Comparison of ENCODE assay signal across 8 mouse cellular contexts in the genomic region with DNA sequence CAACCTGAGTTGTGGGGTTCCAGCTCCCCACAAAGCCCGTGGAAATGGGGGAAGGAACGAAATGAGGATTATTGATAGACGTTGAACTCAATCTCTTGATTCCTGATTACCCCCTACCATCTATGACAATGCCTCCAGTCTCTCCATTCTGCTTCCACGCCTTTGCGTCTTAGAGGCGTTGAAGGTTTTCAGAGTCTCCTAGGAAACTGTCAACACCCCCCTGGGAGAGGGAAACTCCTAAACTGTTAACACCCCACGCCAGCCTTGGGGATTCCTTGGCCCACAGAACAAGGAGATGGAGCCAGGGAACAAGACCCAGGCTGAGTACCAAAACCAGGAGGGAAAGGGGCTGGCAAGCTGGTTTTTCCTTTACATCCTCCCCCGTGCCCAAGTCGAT. TPM values are rescaled to one million over a fixed set of nuclear protein-coding genes. Genes with fewer than 3 reads are reported as not detected.
DNase-seq lines count a peak whose midpoint lies in the region; ATAC-seq and TF ChIP-seq lines count a peak whose summit lies in the region.

No protein-coding gene starts in this region.

- no peak for TF ChIP-seq CTCF in cortical plate, adult 2 months (IDR thresholded peaks at IDR 0.05; ENCODE audit: extremely low read depth, insufficient read depth, low read length)

- H3K27ac ChIP-seq in kidney, embryonic 14.5 days (ENCODE audit: low read depth, low read length), result no peak overlapping the region
- peak overlapping the region; percentile 57; the same call in 1 of the 2 replicates for H3K27ac ChIP-seq in cortical plate, adult 2 months (ENCODE audit: insufficient read depth, low read length)
- H3K27ac ChIP-seq in hindbrain, embryonic 11.5 days (ENCODE audit: low read depth, low read length), result no peak overlapping the region
- peak overlapping the region; percentile 83 for H3K27ac ChIP-seq in midbrain, embryonic 16.5 days (ENCODE audit: low read length)

- TF ChIP-seq POLR2A in cortical plate, adult 2 months (IDR thresholded peaks at IDR 0.05; ENCODE audit: extremely low read depth, insufficient read depth, low read length), result no peak

- no peaks in the 10 kb centered on the region for H3K9me3 ChIP-seq in kidney, embryonic 14.5 days (ENCODE audit: control insufficient read depth, low read length)
- no peaks in the 10 kb centered on the region for H3K9me3 ChIP-seq in hindbrain, embryonic 11.5 days (ENCODE audit: control insufficient read depth, low read length)
- no peaks in the 10 kb centered on the region for H3K9me3 ChIP-seq in midbrain, embryonic 16.5 days (replicated peaks; ENCODE audit: control insufficient read depth, low read length, poor library complexity, severe bottlenecking)

- no peak overlapping the region for H3K9ac ChIP-seq in kidney, embryonic 14.5 days (ENCODE audit: low read depth, low read length)
- H3K9ac ChIP-seq in hindbrain, embryonic 11.5 days (ENCODE audit: low read depth, low read length), result peak overlapping the region; percentile 88
- H3K9ac ChIP-seq in midbrain, embryonic 16.5 days (ENCODE audit: low read depth, low read length), result peak overlapping the region; percentile 94

- peak overlapping the region; percentile 82 for H3K4me2 ChIP-seq in kidney, embryonic 14.5 days (replicated peaks; ENCODE audit: low read depth, low read length)
- peak overlapping the region; percentile 97 for H3K4me2 ChIP-seq in hindbrain, embryonic 11.5 days (replicated peaks; ENCODE audit: low read depth, low read length)
- peak overlapping the region; percentile 83 for H3K4me2 ChIP-seq in midbrain, embryonic 16.5 days (ENCODE audit: low read length)

- no peak for DNase-seq in kidney, postnatal 25 days
- no peak for DNase-seq in hindbrain, embryonic 11.5 days (ENCODE audit: low spot score)
- DNase-seq in urinary bladder, postnatal 14 days (ENCODE audit: low spot score), result no peak
- DNase-seq in yolk sac, embryonic 10.5 days (ENCODE audit: low spot score), result no peak

- H3K27me3 ChIP-seq in kidney, embryonic 14.5 days (ENCODE audit: control insufficient read depth, insufficient read depth, low read length), result peaks cover 32% of the 10 kb centered on the region
- H3K27me3 ChIP-seq in hindbrain, embryonic 11.5 days (ENCODE audit: control insufficient read depth, insufficient read depth, low read length), result peaks cover 4% of the 10 kb centered on the region; the same call in 1 of the 2 replicates
- H3K27me3 ChIP-seq in midbrain, embryonic 16.5 days (ENCODE audit: control insufficient read depth, insufficient read depth, low read depth, low read length), result no peaks in the 10 kb centered on the region

- no peaks in the 10 kb centered on the region for H3K36me3 ChIP-seq in kidney, embryonic 14.5 days (ENCODE audit: control insufficient read depth, insufficient read depth, low read length)
- H3K36me3 ChIP-seq in hindbrain, embryonic 11.5 days (ENCODE audit: control insufficient read depth, insufficient read depth, low read length), result no peaks in the 10 kb centered on the region
- H3K36me3 ChIP-seq in midbrain, embryonic 16.5 days (ENCODE audit: control insufficient read depth, insufficient read depth, low read length), result no peaks in the 10 kb centered on the region

- WGBS in kidney, embryonic 14.5 days, result 17% methylated on average over 9 of the region's 9 CpGs
- 8% methylated on average over 9 of the region's 9 CpGs for WGBS in hindbrain, embryonic 11.5 days
- WGBS in midbrain, embryonic 16.5 days, result 4% methylated on average over 9 of the region's 9 CpGs

- no peak for ATAC-seq in kidney, embryonic 14.5 days (ENCODE audit: low FRiP score, low TSS enrichment)
- peak; percentile 38 for ATAC-seq in hindbrain, embryonic 11.5 days (ENCODE audit: low FRiP score)
- ATAC-seq in midbrain, embryonic 16.5 days, result peak; percentile 15; the same call in 1 of the 2 replicates
- no peak for ATAC-seq in monocyte, adult 5-6 weeks (replicated peaks; ENCODE audit: insufficient number of reproducible peaks, low FRiP score, low TSS enrichment, poor library complexity, severe bottlenecking)

- H3K4me1 ChIP-seq in kidney, embryonic 14.5 days (ENCODE audit: control insufficient read depth, insufficient read depth, low read length), result peaks cover 14% of the 10 kb centered on the region; the same call in 1 of the 2 replicates
- H3K4me1 ChIP-seq in cortical plate, adult 2 months (ENCODE audit: control insufficient read depth, insufficient read depth, low read length), result peaks cover 3% of the 10 kb centered on the region; the same call in 1 of the 2 replicates
- H3K4me1 ChIP-seq in hindbrain, embryonic 11.5 days (replicated peaks; ENCODE audit: control insufficient read depth, insufficient read depth, low read length), result peaks cover 5% of the 10 kb centered on the region; the same call in 1 of the 2 replicates
- peaks cover 34% of the 10 kb centered on the region for H3K4me1 ChIP-seq in midbrain, embryonic 16.5 days (ENCODE audit: control insufficient read depth, insufficient read depth, low read length)

- H3K4me3 ChIP-seq in kidney, embryonic 14.5 days (ENCODE audit: low read length), result no peak overlapping the region
- peak overlapping the region; percentile 62 for H3K4me3 ChIP-seq in cortical plate, adult 2 months (ENCODE audit: insufficient read depth, low read length)
- peak overlapping the region; percentile 61 for H3K4me3 ChIP-seq in hindbrain, embryonic 11.5 days (ENCODE audit: low read depth, low read length)
- peak overlapping the region; percentile 78 for H3K4me3 ChIP-seq in midbrain, embryonic 16.5 days (ENCODE audit: low read depth, low read length)

RNA-seq across cellular contexts. Expression of a gene that starts 0.4 kb away (rescaled TPM):
- 0.45 and 0.69 TPM in 2 replicates for polyA plus RNA-seq in kidney, embryonic 14.5 days (2014; fragmentation: Nextera tagmentation; extraction: Ambion mirVana)
- polyA plus RNA-seq in cortical plate, adult 2 months (2012; rRNA removed), result 58.6 and 61.5 TPM in 2 replicates
- 7.0 and 7.9 TPM in 2 replicates for polyA plus RNA-seq in hindbrain, embryonic 11.5 days (2014; fragmentation: Nextera tagmentation; extraction: Ambion mirVana)
- 68.3 and 69.2 TPM in 2 replicates for polyA plus RNA-seq in midbrain, embryonic 16.5 days (2015; fragmentation: Nextera tagmentation; extraction: Ambion mirVana)
- total RNA-seq in monocyte, adult 5-6 weeks (2017), result not detected in 3 replicates

RNA-seq across cellular contexts. Expression of a gene that starts 42.0 kb away (rescaled TPM):
- 28.4 and 41.0 TPM in 2 replicates for polyA plus RNA-seq in kidney, embryonic 14.5 days (2014; fragmentation: Nextera tagmentation; extraction: Ambion mirVana)
- 22.0 and 23.2 TPM in 2 replicates for polyA plus RNA-seq in cortical plate, adult 2 months (2012; rRNA removed)
- polyA plus RNA-seq in hindbrain, embryonic 11.5 days (2014; fragmentation: Nextera tagmentation; extraction: Ambion mirVana), result 44.7 and 46.8 TPM in 2 replicates
- 33.7 and 34.0 TPM in 2 replicates for polyA plus RNA-seq in midbrain, embryonic 16.5 days (2015; fragmentation: Nextera tagmentation; extraction: Ambion mirVana)
- total RNA-seq in monocyte, adult 5-6 weeks (2017), result 40.8 to 50.3 TPM (median 42.0 TPM) in 3 replicates

Comparison
In these comparisons a context has a peak if more than half of its experiments do, and no peak if none do; other contexts are left out.
1. ATAC-seq: peak in hindbrain, embryonic 11.5 days (single experiment) and midbrain, embryonic 16.5 days (single experiment); none in kidney, embryonic 14.5 days (single experiment) and monocyte, adult 5-6 weeks (single experiment).
2. H3K27ac ChIP-seq: peak in cortical plate, adult 2 months (single experiment) and midbrain, embryonic 16.5 days (single experiment); none in kidney, embryonic 14.5 days (single experiment) and hindbrain, embryonic 11.5 days (single experiment).
3. Peak in every context shown above with its lines, with median percentiles within 50 percentile points of each other: H3K4me2 ChIP-seq.